Mouse (Mus musculus): ENCODE data around the gene Gls. TPM values are rescaled to one million over a fixed set of nuclear protein-coding genes. Genes with fewer than 3 reads are reported as not detected.

Gls gene
- polyA plus RNA-seq, 1 experiment, result 9.8 TPM

DNA sequence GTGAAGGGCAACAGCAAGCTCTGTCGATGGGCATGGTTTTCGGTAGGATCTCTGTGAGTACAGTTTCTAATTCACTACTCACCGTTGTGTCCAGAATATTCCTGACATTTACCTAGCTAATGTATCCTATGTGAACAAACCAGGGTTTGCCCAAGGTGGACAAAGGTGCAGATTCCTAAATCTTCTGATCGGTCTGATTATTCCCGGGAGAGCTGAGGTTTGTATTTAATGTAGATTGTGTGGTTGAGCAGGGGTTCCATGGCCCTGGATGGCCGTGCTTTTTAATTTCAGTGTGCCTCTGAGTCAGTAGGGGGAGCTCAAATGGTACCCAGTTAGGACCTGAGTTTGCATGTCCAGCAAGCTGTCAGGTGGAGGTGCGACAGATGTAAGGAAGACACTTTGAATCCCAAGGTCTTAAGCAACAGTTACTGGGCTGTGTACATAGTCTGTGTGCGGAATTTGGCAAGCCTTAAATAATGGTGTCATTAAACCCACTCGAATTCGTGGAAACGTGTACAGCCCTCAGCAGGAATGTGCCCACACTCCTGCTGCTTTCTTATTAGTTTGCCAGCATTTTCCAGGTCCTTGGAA lies 101.2 kb downstream of the Gls start:
- peaks cover 68% of the 10 kb centered on the region for H3K36me3 ChIP-seq (ENCODE audit: control insufficient read depth, insufficient read depth, low read length)
- H3K27ac ChIP-seq (ENCODE audit: insufficient read depth, low read length), result no peak overlapping the region
- DNase-seq (ENCODE audit: low read depth in 1 of 2, low spot score in 2 of 2), result no peak
- H3K4me3 ChIP-seq (ENCODE audit: extremely low read depth, insufficient read depth, insufficient read length), result no peak overlapping the region
- TF ChIP-seq POLR2A (IDR thresholded peaks at IDR 0.05; ENCODE audit: low read depth, low read length) (no peak), CTCF (IDR thresholded peaks at IDR 0.05; ENCODE audit: extremely low read depth, insufficient read depth, insufficient read length, insufficient replicate concordance) (no peak)
- no peaks in the 10 kb centered on the region for H3K27me3 ChIP-seq (ENCODE audit: control insufficient read depth, insufficient read depth, low read length)
- WGBS, result 90% methylated on average over 11 of the region's 11 CpGs
- no peaks in the 10 kb centered on the region; the same call in 1 of the 2 replicates for H3K4me1 ChIP-seq (ENCODE audit: control insufficient read depth, insufficient read depth, insufficient read length)

DNA sequence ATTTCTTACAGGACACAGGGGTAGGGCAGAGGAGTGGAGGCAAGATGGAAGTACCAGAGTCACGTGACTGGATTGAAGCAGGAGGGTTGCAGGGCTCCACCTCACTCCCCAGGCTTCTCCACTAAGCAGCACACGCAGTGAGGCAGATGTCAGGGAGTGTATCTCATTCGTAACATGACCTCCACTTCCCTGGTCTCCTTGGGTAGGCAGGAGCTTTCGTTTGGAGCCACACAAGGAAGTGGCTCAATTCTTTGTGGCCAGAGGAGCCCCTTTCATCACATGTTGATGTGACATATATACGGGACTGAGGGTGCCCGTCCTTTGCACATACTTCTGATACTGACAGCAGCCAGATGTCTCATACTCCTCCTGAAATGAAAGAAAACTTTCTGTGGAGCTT lies 103.2 kb downstream of the Gls start:
- TF ChIP-seq POLR2A (IDR thresholded peaks at IDR 0.05; ENCODE audit: low read depth, low read length) (no peak), CTCF (IDR thresholded peaks at IDR 0.05; ENCODE audit: extremely low read depth, insufficient read depth, insufficient read length, insufficient replicate concordance) (no peak)
- DNase-seq (ENCODE audit: low read depth in 1 of 2, low spot score in 2 of 2), result no peak
- no peaks in the 10 kb centered on the region for H3K27me3 ChIP-seq (ENCODE audit: control insufficient read depth, insufficient read depth, low read length)
- H3K27ac ChIP-seq (ENCODE audit: insufficient read depth, low read length), result no peak overlapping the region
- WGBS, result 76% methylated on average over 6 of the region's 6 CpGs
- no peak overlapping the region for H3K4me3 ChIP-seq (ENCODE audit: extremely low read depth, insufficient read depth, insufficient read length)
- no peaks in the 10 kb centered on the region; the same call in 1 of the 2 replicates for H3K4me1 ChIP-seq (ENCODE audit: control insufficient read depth, insufficient read depth, insufficient read length)
- H3K36me3 ChIP-seq (ENCODE audit: control insufficient read depth, insufficient read depth, low read length), result peaks cover 68% of the 10 kb centered on the region

DNA sequence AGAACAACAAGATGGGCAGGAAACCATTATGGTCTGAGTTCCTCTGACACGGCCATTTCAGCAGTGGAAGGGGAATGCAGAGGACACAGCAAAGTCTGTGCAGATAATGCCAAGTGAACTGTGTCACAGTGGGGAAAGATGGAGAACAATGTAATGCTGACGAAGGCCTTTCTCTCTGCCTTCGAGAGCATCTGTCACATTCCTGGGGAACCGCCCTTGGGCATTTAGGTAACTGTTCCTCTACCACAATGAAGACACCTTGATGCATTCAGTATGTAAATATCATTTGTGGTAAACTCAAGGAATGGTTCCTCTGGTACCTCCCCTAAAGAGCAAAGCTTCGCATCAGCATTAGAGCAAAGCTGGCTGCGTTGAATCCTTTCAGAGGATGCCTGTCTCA lies 105.7 kb downstream of the Gls start:
- Histone ChIP-seq H3K27me3 (ENCODE audit: control insufficient read depth, insufficient read depth, low read length) (no peaks in the 10 kb centered on the region), H3K4me1 (ENCODE audit: control insufficient read depth, insufficient read depth, insufficient read length) (peaks cover 2% of the 10 kb centered on the region; the same call in 1 of the 2 replicates), H3K36me3 (ENCODE audit: control insufficient read depth, insufficient read depth, low read length) (peaks cover 63% of the 10 kb centered on the region), H3K27ac (ENCODE audit: insufficient read depth, low read length) (no peak overlapping the region), H3K4me3 (ENCODE audit: extremely low read depth, insufficient read depth, insufficient read length) (no peak overlapping the region)
- TF ChIP-seq CTCF (IDR thresholded peaks at IDR 0.05; ENCODE audit: extremely low read depth, insufficient read depth, insufficient read length, insufficient replicate concordance), result no peak
- TF ChIP-seq POLR2A (IDR thresholded peaks at IDR 0.05; ENCODE audit: low read depth, low read length), result no peak
- no peak for DNase-seq (ENCODE audit: low read depth in 1 of 2, low spot score in 2 of 2)
- 91% methylated on average over 6 of the region's 6 CpGs for WGBS

DNA sequence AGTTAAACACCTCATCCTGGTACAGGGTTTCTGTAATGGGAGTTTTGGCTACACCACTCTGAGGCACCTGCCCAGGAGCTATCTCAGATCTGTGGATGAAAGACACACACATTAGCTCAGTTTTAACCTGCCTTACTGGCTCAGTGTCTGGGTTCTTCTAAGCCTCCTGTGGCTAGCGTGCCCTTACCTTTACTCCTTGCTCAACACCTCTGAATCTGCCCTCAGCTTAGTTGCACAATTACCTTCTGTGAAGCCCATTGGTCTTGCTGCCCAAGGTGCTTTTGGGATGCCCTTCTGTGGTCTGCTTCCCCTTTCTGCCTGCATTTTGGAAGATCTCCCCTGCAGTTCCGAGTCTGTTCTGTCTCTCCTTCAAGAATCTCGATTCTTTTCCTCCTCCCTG lies 108.2 kb downstream of the Gls start:
- H3K36me3 ChIP-seq (ENCODE audit: control insufficient read depth, insufficient read depth, low read length), result peaks cover 54% of the 10 kb centered on the region
- H3K27me3 ChIP-seq (ENCODE audit: control insufficient read depth, insufficient read depth, low read length), result no peaks in the 10 kb centered on the region
- H3K4me1 ChIP-seq (ENCODE audit: control insufficient read depth, insufficient read depth, insufficient read length), result peaks cover 7% of the 10 kb centered on the region; the same call in 1 of the 2 replicates
- no peak for DNase-seq (ENCODE audit: low read depth in 1 of 2, low spot score in 2 of 2)
- TF ChIP-seq POLR2A (IDR thresholded peaks at IDR 0.05; ENCODE audit: low read depth, low read length) (no peak), CTCF (IDR thresholded peaks at IDR 0.05; ENCODE audit: extremely low read depth, insufficient read depth, insufficient read length, insufficient replicate concordance) (no peak)
- no peak overlapping the region for H3K4me3 ChIP-seq (ENCODE audit: extremely low read depth, insufficient read depth, insufficient read length)
- WGBS, result 83% methylated on average over 3 of the region's 3 CpGs
- no peak overlapping the region for H3K27ac ChIP-seq (ENCODE audit: insufficient read depth, low read length)

DNA sequence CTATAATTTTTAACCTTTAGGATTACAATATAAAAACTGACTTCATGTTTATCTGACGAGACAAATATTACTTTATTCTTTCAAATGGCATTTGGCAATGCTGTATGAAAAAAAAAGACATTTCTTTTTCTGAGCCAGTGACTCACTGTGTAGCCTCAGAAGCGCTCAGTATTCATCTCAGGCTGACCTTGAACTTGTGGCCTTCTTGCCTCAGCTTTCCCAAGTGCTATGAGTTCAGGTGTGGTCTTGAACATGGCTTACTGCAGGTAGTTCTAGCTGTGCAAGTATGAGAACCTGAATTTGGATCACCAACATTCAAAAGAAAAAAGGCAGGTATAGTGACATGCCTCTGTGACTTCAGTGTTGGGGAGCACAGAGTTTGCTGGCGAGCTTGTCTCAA lies 112.0 kb downstream of the Gls start:
- 83% methylated on average over 3 of the region's 3 CpGs for WGBS
- no peak overlapping the region for H3K27ac ChIP-seq (ENCODE audit: insufficient read depth, low read length)
- H3K27me3 ChIP-seq (ENCODE audit: control insufficient read depth, insufficient read depth, low read length), result no peaks in the 10 kb centered on the region
- H3K36me3 ChIP-seq (ENCODE audit: control insufficient read depth, insufficient read depth, low read length), result peaks cover 30% of the 10 kb centered on the region
- TF ChIP-seq CTCF (IDR thresholded peaks at IDR 0.05; ENCODE audit: extremely low read depth, insufficient read depth, insufficient read length, insufficient replicate concordance) (no peak), POLR2A (IDR thresholded peaks at IDR 0.05; ENCODE audit: low read depth, low read length) (no peak)
- peaks cover 16% of the 10 kb centered on the region; the same call in 1 of the 2 replicates for H3K4me1 ChIP-seq (ENCODE audit: control insufficient read depth, insufficient read depth, insufficient read length)
- no peak for DNase-seq (ENCODE audit: low read depth in 1 of 2, low spot score in 2 of 2)
- peak overlapping the region; percentile 30; the same call in 1 of the 2 replicates for H3K4me3 ChIP-seq (ENCODE audit: extremely low read depth, insufficient read depth, insufficient read length)

GRCm38 (mm10) chr1:52120191-52120590 lies 112.8 kb downstream of the Gls start:
- TF ChIP-seq CTCF (IDR thresholded peaks at IDR 0.05; ENCODE audit: extremely low read depth, insufficient read depth, insufficient read length, insufficient replicate concordance), result no peak
- no peak for TF ChIP-seq POLR2A (IDR thresholded peaks at IDR 0.05; ENCODE audit: low read depth, low read length)
- 3% methylated on average over 10 of the region's 10 CpGs for WGBS
- H3K4me3 ChIP-seq (ENCODE audit: extremely low read depth, insufficient read depth, insufficient read length), result peak overlapping the region; percentile 96

DNA sequence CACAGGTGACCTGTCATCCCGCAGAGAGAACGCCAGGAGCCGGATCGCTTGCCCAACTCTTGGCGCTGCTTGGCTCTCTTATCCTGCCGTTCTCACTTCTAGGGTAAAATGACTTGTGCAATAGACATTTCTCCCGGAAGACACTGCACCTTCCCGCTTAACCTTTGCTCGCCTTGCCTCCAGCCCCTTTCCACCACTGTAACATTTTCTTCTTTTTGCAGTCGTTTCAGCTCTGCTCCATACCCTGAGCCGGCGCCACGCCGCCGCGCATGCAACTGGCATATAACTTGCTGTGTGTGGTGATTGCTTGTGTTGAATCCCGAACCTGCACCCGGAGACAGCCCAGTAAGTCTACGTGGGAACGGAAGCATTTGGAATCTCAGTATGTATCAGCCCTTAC lies 113.3 kb downstream of the Gls start:
- Histone ChIP-seq H3K36me3 (ENCODE audit: control insufficient read depth, insufficient read depth, low read length) (peaks cover 19% of the 10 kb centered on the region), H3K4me1 (ENCODE audit: control insufficient read depth, insufficient read depth, insufficient read length) (peaks cover 16% of the 10 kb centered on the region; the same call in 1 of the 2 replicates), H3K27ac (ENCODE audit: insufficient read depth, low read length) (peak overlapping the region; percentile 95), H3K4me3 (ENCODE audit: extremely low read depth, insufficient read depth, insufficient read length) (peak overlapping the region; percentile 96), H3K27me3 (ENCODE audit: control insufficient read depth, insufficient read depth, low read length) (no peaks in the 10 kb centered on the region)
- TF ChIP-seq POLR2A (IDR thresholded peaks at IDR 0.05; ENCODE audit: low read depth, low read length) (no peak), CTCF (IDR thresholded peaks at IDR 0.05; ENCODE audit: extremely low read depth, insufficient read depth, insufficient read length, insufficient replicate concordance) (no peak)
- no peak for DNase-seq (ENCODE audit: low read depth in 1 of 2, low spot score in 2 of 2)
- WGBS, result under 1% methylated on average over 20 of the region's 20 CpGs

More at GRCm38 (mm10) chr1:52120191-52120590, 112.8 kb downstream of the Gls start:
- Histone ChIP-seq H3K4me1 (ENCODE audit: control insufficient read depth, insufficient read depth, insufficient read length) (peaks cover 16% of the 10 kb centered on the region; the same call in 1 of the 2 replicates), H3K36me3 (ENCODE audit: control insufficient read depth, insufficient read depth, low read length) (peaks cover 24% of the 10 kb centered on the region), H3K27ac (ENCODE audit: insufficient read depth, low read length) (peak overlapping the region; percentile 95), H3K27me3 (ENCODE audit: control insufficient read depth, insufficient read depth, low read length) (no peaks in the 10 kb centered on the region)
- peak in 1 of 2 experiments; percentile 14 for DNase-seq (ENCODE audit: low read depth in 1 of 2, low spot score in 2 of 2)

Data from spleen, adult 2 months (tissue).